Mouse (Mus musculus) lung, embryonic 15.5 days (tissue): ENCODE results near the gene Pafah1b3. TPM values are rescaled to one million over a fixed set of nuclear protein-coding genes. Genes with fewer than 3 reads are reported as not detected.
A peak's percentile ranks its signal among the peaks of the same experiment; 100 is the strongest.

Experiments
- ATAC-seq: fragments of 200-750 bp; cut with Nextera tagmentation; 2 replicates; pipeline ENCODE4 v1.8.0; 2017; ENCODE audit warnings: moderate number of reproducible peaks, borderline replicate concordance; ENCODE audit not compliant: low FRiP score, low TSS enrichment; ENCODE audit errors: extremely low read depth
- H3K27ac ChIP-seq: fragments of 300-500 bp; sonication (generic); 2 replicates; pipeline ENCODE4 v1.5.1; 2015; ENCODE audit warnings: moderate library complexity, mild to moderate bottlenecking, inconsistent platforms
- H3K27me3 ChIP-seq: fragments of 300-500 bp; sonication (generic); 2 replicates; pipeline ENCODE4 v1.6.1; 2015; ENCODE audit warnings: inconsistent platforms
- H3K36me3 ChIP-seq: fragments of 300-500 bp; sonication (generic); 2 replicates; pipeline ENCODE4 v1.6.1; 2015; ENCODE audit warnings: inconsistent platforms
- H3K4me1 ChIP-seq: fragments of 300-500 bp; sonication (generic); 2 replicates; pipeline ENCODE4 v1.6.1; 2015; ENCODE audit warnings: inconsistent platforms
- H3K4me2 ChIP-seq: fragments of 300-500 bp; sonication (generic); 2 replicates; pipeline ENCODE4 v1.6.1; 2015; ENCODE audit warnings: inconsistent platforms, mild to moderate bottlenecking, moderate library complexity
- H3K4me3 ChIP-seq: fragments of 300-500 bp; sonication (generic); 2 replicates; pipeline ENCODE4 v1.5.1; 2015; ENCODE audit warnings: mild to moderate bottlenecking, inconsistent platforms
- H3K9ac ChIP-seq: fragments of 300-500 bp; sonication (generic); 2 replicates; pipeline ENCODE4 v1.6.1; 2015; ENCODE audit warnings: inconsistent platforms
- H3K9me3 ChIP-seq: fragments of 300-500 bp; sonication (generic); 2 replicates; pipeline ENCODE4 v1.6.1; 2016; ENCODE audit warnings: inconsistent platforms
- WGBS: fragments of 180-500 bp; shearing (Covaris S2); methylation state at CpG from one replicate; pipeline ENCODE4 v1.1.7; 2015; 5-methylcytosine and 5-hydroxymethylcytosine counted together
- polyA plus RNA-seq: library from polyadenylated mRNA; unstranded; fragments of >200 nt; fragmentation: Nextera tagmentation; extraction: Ambion mirVana; gene quantifications from 2 replicates; pipeline ENCODE4 v1.2.1, GENCODE M21; 2015

The Pafah1b3 gene
- polyA plus RNA-seq, 1 experiment from 2014 or later: 174 TPM

DNA sequence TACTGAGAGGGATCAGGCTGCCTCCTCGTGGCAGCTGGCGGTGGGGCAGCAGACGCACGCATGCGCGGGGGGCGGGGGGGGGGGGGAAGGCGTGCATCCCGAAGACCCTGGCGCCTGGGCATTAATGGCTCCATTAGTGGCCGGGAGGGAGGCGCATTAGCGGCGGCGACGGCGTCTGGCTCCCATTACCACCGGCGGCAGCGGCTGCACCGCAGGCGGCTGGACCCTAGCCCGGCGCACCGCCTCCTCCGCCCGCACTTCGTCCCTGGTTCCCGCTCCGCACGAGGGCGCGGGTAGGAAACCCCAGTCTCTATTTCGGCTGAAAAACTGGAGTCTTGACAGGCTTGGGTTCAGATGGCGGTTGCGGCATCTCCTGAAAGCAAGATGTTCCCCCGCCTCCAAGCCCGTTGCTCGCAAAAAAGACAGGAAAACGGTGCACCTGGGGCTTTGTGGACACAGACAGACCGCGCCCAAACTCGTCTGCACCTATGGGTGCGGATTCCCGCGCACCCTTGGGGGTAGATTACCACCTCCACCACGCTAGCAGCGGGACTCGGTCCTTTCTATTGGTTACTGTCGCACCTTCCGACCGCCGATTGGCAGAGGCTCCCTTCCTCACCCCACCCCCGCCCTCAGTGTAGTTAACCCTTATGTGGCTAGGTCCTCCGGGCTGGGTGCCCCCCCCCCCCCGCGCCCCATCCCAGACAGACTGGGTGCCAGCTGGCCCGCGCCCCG is 19.3 kb downstream of the Pafah1b3 start:
- ATAC-seq: peak; percentile 62

DNA sequence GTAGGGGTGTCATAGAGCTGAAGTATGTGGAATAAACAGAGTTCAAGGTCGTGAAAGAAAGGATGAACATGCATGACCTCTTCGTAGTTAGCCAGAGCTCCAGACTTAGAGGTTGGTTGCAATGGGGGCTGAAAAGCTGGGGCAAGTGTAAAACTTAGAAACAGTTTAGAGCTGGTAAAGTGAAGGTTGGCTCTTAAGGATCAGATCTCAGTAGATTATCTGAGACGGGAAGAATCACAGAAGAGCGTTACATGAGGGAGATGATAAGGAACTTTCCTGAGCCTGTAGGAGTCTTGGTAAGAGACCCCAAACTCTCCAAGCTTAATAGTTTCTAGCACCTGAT is 19.8 kb downstream of the Pafah1b3 start:
- H3K4me3 ChIP-seq: peak overlapping the region; percentile 84
- peak overlapping the region; percentile 100 for H3K27ac ChIP-seq
- peak overlapping the region; percentile 76 for H3K9ac ChIP-seq
- no peaks in the 10 kb centered on the region for H3K36me3 ChIP-seq
- H3K4me1 ChIP-seq: peaks cover 49% of the 10 kb centered on the region
- ATAC-seq: no peak
- H3K4me2 ChIP-seq: peak overlapping the region; percentile 89
- WGBS: 5% methylated on average over 4 of the region's 4 CpGs
- no peaks in the 10 kb centered on the region for H3K27me3 ChIP-seq
- no peaks in the 10 kb centered on the region for H3K9me3 ChIP-seq

More for the DNA sequence above, 19.3 kb downstream of the Pafah1b3 start:
- Histone ChIP-seq H3K4me1 (peaks cover 51% of the 10 kb centered on the region), H3K27ac (peak overlapping the region; percentile 100), H3K9me3 (no peaks in the 10 kb centered on the region), H3K27me3 (no peaks in the 10 kb centered on the region), H3K9ac (peak overlapping the region; percentile 76), H3K4me2 (peak overlapping the region; percentile 89), H3K36me3 (no peaks in the 10 kb centered on the region), H3K4me3 (peak overlapping the region; percentile 84)
- WGBS: under 1% methylated on average over 52 of the region's 60 CpGs

DNA sequence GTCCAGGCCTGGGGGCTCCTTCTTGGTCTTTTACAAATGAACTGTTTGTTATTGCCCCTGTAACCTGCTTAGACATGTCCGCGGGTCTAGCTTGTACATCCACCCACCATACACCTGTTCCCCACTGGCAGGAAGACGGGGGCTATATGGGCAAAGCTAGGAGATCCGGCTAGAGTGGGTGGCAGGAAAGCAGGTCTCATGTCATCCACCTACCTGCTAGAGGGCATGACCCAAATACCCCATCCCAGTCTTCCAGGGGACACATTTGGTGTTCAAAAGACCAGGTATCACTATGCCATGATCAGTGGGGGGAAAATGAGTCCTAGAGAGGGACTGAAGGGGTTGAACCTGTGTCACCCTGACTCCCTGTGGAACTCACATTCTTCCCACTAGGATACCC is 20.4 kb downstream of the Pafah1b3 start:
- H3K4me3 ChIP-seq: peak overlapping the region; percentile 84; the same call in 1 of the 2 replicates

DNA sequence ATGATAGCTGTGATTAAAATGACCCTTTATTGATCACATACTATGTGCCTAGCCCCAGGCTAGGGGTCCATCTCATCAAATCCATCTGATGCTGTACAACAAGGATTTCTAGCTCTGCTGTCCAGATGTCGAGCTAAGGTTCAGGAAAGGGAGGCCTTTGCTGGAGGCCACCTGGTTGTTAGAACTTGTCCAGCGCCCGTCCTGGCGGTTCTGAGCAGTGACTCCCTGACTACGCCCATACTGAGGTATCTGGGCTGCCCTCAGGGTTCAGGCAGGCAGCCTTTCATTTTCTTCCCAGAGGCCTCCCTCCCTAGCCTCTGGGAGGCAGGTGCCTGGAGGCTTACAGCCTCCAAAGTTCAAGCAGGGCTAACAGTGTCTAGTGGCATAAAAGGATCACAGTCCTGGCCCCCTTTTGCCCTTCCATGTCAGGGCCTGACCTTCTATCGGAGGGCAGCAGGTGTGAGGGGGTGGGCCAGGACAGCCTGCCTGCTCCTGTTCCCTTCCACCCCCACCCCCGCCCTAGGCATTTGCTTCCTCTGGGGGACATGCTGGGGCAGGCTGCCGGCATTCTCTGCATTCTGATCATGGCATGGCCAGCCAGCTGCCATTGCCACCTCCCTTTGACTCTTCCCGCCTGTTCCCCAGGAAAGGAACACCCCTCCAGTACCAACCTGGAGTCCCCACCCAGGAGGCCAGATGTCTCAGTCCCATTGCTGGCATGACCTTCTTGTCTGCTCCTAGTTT is 22.1 kb downstream of the Pafah1b3 start:
- 0 out of 2 replicates have a peak overlapping the region, but pooled peaks have one; percentile 2 for H3K27ac ChIP-seq
- peaks cover 37% of the 10 kb centered on the region for H3K4me1 ChIP-seq
- H3K36me3 ChIP-seq: peaks cover 16% of the 10 kb centered on the region; the same call in 1 of the 2 replicates
- ATAC-seq: no peak
- 48% methylated on average over 9 of the region's 9 CpGs for WGBS
- no peak overlapping the region for H3K4me2 ChIP-seq
- H3K9me3 ChIP-seq: no peaks in the 10 kb centered on the region
- no peaks in the 10 kb centered on the region for H3K27me3 ChIP-seq
- H3K4me3 ChIP-seq: no peak overlapping the region
- no peak overlapping the region for H3K9ac ChIP-seq

More for the DNA sequence above, 20.4 kb downstream of the Pafah1b3 start:
- Histone ChIP-seq H3K9ac (peak overlapping the region; percentile 76; the same call in 1 of the 2 replicates), H3K4me1 (peaks cover 47% of the 10 kb centered on the region), H3K4me2 (peak overlapping the region; percentile 89), H3K27ac (peak overlapping the region; percentile 100), H3K9me3 (no peaks in the 10 kb centered on the region), H3K36me3 (0 out of 2 replicates have a peak, but pooled peaks cover 3% of the 10 kb centered on the region), H3K27me3 (no peaks in the 10 kb centered on the region)
- 80% methylated on average over 4 of the region's 4 CpGs for WGBS
- ATAC-seq: no peak

DNA sequence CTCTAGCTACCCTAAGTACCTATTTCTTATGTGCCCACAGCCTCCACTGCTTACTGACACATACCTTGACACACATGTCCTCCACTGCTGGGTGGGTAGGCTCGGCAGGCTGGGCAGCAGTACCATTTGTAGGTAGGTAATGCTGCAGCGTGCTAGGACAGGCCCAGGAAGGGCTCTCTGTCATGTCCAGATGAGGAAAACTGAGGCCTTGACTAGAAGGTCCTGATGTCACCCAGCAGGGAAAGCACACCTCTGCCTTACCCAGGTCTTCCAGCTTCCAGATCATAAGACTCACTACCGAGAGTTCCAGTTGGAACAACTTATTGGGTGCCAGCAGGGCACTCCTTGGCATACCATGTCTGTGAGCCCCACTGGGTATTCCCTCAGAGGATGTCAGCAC is 22.8 kb downstream of the Pafah1b3 start:
- no peak for ATAC-seq
- 85% methylated on average over 3 of the region's 3 CpGs for WGBS
- Histone ChIP-seq H3K4me3 (no peak overlapping the region), H3K9me3 (no peaks in the 10 kb centered on the region), H3K27me3 (no peaks in the 10 kb centered on the region), H3K36me3 (peaks cover 16% of the 10 kb centered on the region; the same call in 1 of the 2 replicates), H3K9ac (no peak overlapping the region), H3K4me2 (no peak overlapping the region), H3K27ac (no peak overlapping the region), H3K4me1 (peaks cover 32% of the 10 kb centered on the region)

DNA sequence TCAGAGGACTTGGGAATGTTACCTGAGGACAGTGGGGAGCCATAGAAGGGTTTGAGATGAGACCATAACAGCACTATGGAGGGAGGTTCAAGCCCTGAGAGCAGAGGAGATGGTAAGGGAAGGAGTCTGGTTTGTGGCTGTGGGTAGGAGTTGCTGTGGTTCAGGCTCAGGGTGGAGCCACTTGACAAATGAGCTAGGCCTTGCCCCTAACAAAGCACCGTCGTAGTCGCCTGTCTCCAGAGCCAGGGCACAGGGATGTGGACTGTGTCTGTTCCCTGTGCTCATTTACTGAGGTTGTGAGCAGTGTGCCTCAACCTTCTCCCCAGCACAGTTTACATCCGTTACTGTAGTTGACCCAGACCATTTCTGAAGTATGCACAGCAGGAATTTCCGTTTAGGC is 23.2 kb downstream of the Pafah1b3 start:
- H3K4me3 ChIP-seq: no peak overlapping the region
- H3K4me1 ChIP-seq: peaks cover 32% of the 10 kb centered on the region
- H3K9me3 ChIP-seq: no peaks in the 10 kb centered on the region
- no peak overlapping the region for H3K27ac ChIP-seq
- H3K27me3 ChIP-seq: no peaks in the 10 kb centered on the region
- no peak for ATAC-seq
- WGBS: 38% methylated on average over 5 of the region's 5 CpGs
- H3K4me2 ChIP-seq: no peak overlapping the region
- no peak overlapping the region for H3K9ac ChIP-seq
- peaks cover 16% of the 10 kb centered on the region; the same call in 1 of the 2 replicates for H3K36me3 ChIP-seq

DNA sequence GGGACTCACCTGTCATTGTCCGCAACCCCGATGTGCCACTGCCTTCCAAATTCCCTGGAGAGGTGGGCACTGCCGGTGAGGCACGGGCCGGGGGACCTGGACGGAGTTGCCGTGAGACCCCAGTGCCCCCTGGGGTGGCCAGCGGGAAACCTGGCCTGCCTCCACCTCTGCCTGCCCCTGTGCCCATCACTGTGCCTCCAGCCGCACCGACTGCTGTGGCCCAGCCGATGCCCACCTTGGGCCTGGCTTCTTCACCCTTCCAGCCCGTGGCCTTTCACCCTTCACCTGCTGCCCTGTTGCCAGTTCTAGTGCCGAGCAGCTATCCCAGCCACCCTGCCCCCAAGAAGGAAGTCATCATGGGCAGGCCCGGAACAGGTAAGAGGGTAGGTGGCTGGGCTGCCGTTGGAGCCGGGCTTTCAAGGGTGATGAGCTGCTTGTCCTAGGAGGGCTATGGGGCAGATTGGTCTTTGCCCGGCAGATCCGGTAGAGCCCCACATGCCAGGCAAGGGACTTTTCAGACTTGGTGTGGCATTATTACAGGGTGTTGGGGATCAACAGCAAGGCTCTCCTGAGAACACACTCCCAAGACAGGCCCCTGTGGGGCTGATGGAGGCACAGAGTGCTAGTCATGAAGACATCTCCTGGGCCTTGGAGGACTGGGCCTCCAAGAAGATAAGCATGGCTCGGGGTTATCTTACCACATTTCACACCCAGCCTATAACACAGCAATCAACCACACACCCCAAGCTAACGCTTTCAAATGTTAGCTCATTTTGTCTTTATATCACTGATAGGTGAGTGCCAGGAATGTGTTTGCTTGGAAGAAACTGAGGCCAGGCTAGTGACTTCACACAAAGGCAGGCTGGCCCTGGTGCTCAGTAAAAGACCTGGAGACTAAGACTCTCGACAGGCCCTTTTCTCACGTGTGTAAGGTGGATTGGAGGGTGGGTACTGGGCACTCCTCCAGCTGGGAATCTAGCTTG is 24.2 kb downstream of the Pafah1b3 start:
- H3K27ac ChIP-seq: no peak overlapping the region
- 86% methylated on average over 22 of the region's 22 CpGs for WGBS
- peaks cover 38% of the 10 kb centered on the region for H3K4me1 ChIP-seq

DNA sequence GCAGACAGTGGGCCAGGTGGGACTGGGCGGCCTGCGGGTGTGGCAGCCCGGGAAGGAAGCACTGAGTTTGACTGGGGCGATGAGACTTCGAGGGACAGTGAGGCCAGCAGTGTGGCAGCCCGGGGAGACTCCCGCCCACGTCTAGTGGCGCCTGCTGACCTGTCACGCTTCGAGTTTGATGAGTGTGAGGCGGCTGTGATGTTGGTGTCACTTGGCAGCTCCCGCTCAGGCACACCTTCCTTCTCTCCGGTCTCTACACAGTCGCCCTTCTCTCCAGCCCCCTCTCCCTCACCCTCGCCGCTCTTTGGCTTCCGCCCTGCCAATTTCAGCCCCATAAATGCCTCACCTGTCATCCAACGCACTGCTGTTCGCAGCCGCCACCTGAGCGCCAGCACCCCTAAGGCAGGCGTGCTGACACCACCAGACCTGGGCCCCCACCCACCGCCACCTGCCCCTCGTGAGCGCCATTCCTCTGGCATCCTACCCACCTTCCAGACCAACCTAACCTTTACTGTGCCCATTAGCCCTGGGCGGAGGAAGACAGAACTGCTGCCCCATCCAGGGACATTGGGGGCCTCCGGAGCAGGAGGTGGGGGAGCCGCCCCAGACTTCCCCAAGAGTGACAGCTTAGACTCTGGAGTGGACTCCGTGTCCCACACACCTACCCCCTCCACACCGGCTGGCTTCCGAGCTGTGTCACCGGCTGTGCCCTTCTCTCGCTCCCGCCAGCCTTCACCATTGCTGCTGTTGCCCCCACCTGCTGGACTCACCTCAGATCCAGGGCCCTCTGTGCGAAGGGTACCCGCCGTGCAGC is 25.1 kb downstream of the Pafah1b3 start:
- Histone ChIP-seq H3K27ac (no peak overlapping the region), H3K9me3 (no peaks in the 10 kb centered on the region), H3K36me3 (peaks cover 16% of the 10 kb centered on the region; the same call in 1 of the 2 replicates), H3K4me2 (no peak overlapping the region), H3K9ac (no peak overlapping the region), H3K4me1 (peaks cover 34% of the 10 kb centered on the region), H3K4me3 (no peak overlapping the region), H3K27me3 (no peaks in the 10 kb centered on the region)
- no peak for ATAC-seq
- WGBS: 80% methylated on average over 38 of the region's 38 CpGs

More for the DNA sequence above, 24.2 kb downstream of the Pafah1b3 start:
- Histone ChIP-seq H3K4me3 (no peak overlapping the region), H3K9me3 (no peaks in the 10 kb centered on the region), H3K4me2 (no peak overlapping the region), H3K36me3 (peaks cover 16% of the 10 kb centered on the region; the same call in 1 of the 2 replicates), H3K27me3 (no peaks in the 10 kb centered on the region), H3K9ac (no peak overlapping the region)
- ATAC-seq: no peak

DNA sequence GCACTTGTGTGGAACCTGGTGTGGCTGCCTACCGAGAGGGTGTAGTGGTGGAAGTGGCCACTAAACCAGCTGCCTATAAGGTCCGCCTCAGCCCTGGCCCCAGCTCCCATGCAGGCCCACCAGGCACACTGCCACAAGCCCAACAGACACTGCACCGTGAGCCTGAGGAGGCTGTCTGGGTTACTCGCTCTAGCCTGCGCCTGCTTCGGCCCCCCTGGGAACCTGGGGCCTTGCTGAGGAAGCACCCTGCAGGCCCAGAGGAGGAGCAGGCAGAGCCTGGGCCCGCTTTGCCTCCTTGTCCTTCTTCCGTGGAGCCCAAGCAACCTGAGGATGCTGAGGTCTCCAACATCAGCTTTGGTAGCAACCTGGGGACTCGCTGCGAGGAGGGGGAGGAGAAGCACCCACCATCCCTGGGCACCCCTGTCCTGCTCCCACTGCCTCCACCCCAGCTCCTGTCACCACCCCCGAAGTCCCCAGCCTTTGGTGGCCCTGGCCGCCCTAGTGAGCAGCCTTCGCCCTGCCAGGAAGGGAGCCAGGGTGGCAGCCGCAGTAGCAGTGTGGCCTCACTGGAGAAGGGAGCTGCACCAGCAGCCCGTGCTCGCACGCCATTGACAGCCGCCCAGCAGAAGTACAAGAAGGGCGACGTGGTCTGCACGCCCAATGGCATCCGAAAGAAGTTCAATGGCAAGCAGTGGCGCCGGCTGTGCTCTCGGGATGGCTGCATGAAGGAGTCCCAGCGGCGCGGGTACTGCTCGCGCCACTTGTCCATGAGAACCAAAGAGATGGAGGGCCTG is 25.9 kb downstream of the Pafah1b3 start:
- Histone ChIP-seq H3K9me3 (no peaks in the 10 kb centered on the region), H3K27ac (no peak overlapping the region), H3K36me3 (peaks cover 16% of the 10 kb centered on the region; the same call in 1 of the 2 replicates), H3K4me3 (no peak overlapping the region), H3K4me1 (peaks cover 29% of the 10 kb centered on the region), H3K27me3 (no peaks in the 10 kb centered on the region), H3K9ac (no peak overlapping the region), H3K4me2 (no peak overlapping the region)
- 83% methylated on average over 30 of the region's 30 CpGs for WGBS
- ATAC-seq: no peak
